Mouse (Mus musculus) layer of hippocampus, adult 6 months (tissue): ENCODE results near the gene Tlr6. TPM values are rescaled to one million over a fixed set of nuclear protein-coding genes. Genes with fewer than 3 reads are reported as not detected.
A peak's percentile ranks its signal among the peaks of the same experiment; 100 is the strongest.

Experiments
- long read RNA-seq, 2 experiments: library from polyadenylated mRNA; unstranded; transcript quantifications; one replicate each; pipeline ENCODE4 v2.0.0; 2019 to 2020
- microRNA-seq: library from miRNA; unstranded; fragments of <30 nt; microRNA quantifications from one replicate; pipeline ENCODE4 v1.2.0, GENCODE M21; 2020
- polyA plus RNA-seq: library from polyadenylated mRNA; unstranded; fragments of <200 nt; fragmentation: Nextera tagmentation; gene quantifications from 2 replicates; pipeline ENCODE4 v1.2.3, GENCODE M21; 2021

Gene Tlr6
- polyA plus RNA-seq = 0.21 and 0.26 TPM in 2 replicates
- long read RNA-seq, experiment 1, partial matches to known transcripts = 0 of 1 reads
- long read RNA-seq, experiment 1, other reads (novel, unspliced or antisense) = 0 of 1 reads
- long read RNA-seq, experiment 2, partial matches to known transcripts = 0 of 3 reads
- long read RNA-seq, experiment 2, other reads (novel, unspliced or antisense) = 1 of 3 reads

GRCm38 (mm10) chr5:64959843-64960230, at the start of gene Tlr6:
Tlr6 (minus strand) TSS chr5:64960097.

GRCm38 (mm10) chr5:64969861-64970771, 10.2 kb upstream of the Tlr6 start, which contains the start of gene Fam114a1:
Fam114a1 (plus strand) TSS chr5:64970071.

Small RNA genes within 50 kb of the gene (microRNA-seq; reads per million reads assigned to microRNA genes)
- 240 reads per million, percentile 66 among the genes with 10 or more reads in this experiment for gene Mir574

Other genes starting within 250 kb of the Tlr6 start
- gene Klf3, start 156.7 kb downstream of the Tlr6 start, polyA plus RNA-seq = 18.1 and 23.2 TPM in 2 replicates
- 0.18 and 0.35 TPM in 2 replicates for gene Tlr1, start 26.5 kb downstream of the Tlr6 start, polyA plus RNA-seq
- gene Fam114a1, start 10.0 kb upstream of the Tlr6 start, polyA plus RNA-seq = 6.8 and 8.7 TPM in 2 replicates
- gene Tmem156, start 132.0 kb upstream of the Tlr6 start, polyA plus RNA-seq = 0.18 and 0.29 TPM in 2 replicates
- 15.8 and 16.8 TPM in 2 replicates for gene Klhl5, start 147.4 kb upstream of the Tlr6 start, polyA plus RNA-seq
- gene Wdr19, start 239.6 kb upstream of the Tlr6 start, polyA plus RNA-seq = 7.4 and 7.5 TPM in 2 replicates